Mouse (Mus musculus) thymus, postnatal 4 days (tissue): ENCODE data around the gene Prmt8.

Source experiments
- DNase-seq: peaks from one replicate; pipeline ENCODE4 v3.0.0; 2021

Prmt8 gene

GRCm38 (mm10) chr6:127659966-127660365, 109.3 kb downstream of the Prmt8 start:
- DNase-seq, result no peak

GRCm38 (mm10) chr6:127659472-127659871, 109.8 kb downstream of the Prmt8 start:
- no peak for DNase-seq

- DNase-seq, result no peak
Observed at GRCm38 (mm10) chr6:127657152-127657551, 112.1 kb downstream of the Prmt8 start.

- DNase-seq, result no peak
Observed at GRCm38 (mm10) chr6:127655988-127656387, 113.3 kb downstream of the Prmt8 start.

- no peak for DNase-seq
Observed at GRCm38 (mm10) chr6:127641077-127641801, 128.0 kb downstream of the Prmt8 start.
